Mouse (Mus musculus) left cerebral cortex, postnatal 14 days (tissue): ENCODE results near the gene Gapdh. TPM values are rescaled to one million over a fixed set of nuclear protein-coding genes. Genes with fewer than 3 reads are reported as not detected.

Experiments used
- DNase-seq, 2 experiments: peaks; one replicate each; pipeline ENCODE4 v3.0.0; 2021 to 2022; ENCODE audit warnings: low spot score in 2 of 2, mixed read lengths in 1 of 2
- intact Hi-C: fragments of 180-260 bp; cut with DNase I; formaldehyde crosslinking; loops from one replicate; pipeline ENCODE4 v1.15.1; 2025
- microRNA-seq, 2 experiments: library from miRNA; unstranded; fragments of <30 nt; microRNA quantifications; one replicate each; pipeline ENCODE4 v1.2.0; 2022
- total RNA-seq, 2 experiments: library from RNA; stranded (reverse); gene quantifications; 2 replicates each; pipeline ENCODE4 v1.2.3; 2021

Gapdh gene
- total RNA-seq, 2 experiments from 2014 or later: 2,273 to 2,303 TPM

- intact Hi-C loops: no loop called here
- no peak for DNase-seq
Observed at GRCm38 (mm10) chr6:125129710-125130402, 36.4 kb downstream of the Gapdh start.

GRCm38 (mm10) chr6:125128724-125129123, 37.5 kb downstream of the Gapdh start:
- intact Hi-C loops: no loop called here
- DNase-seq: no peak

GRCm38 (mm10) chr6:125119387-125119786, 46.9 kb downstream of the Gapdh start:
- intact Hi-C loops: no loop called here
- no peak for DNase-seq

- intact Hi-C loops: no loop called here
- no peak for DNase-seq
Observed at GRCm38 (mm10) chr6:125112553-125112952, 53.7 kb downstream of the Gapdh start.

Small RNAs within 50 kb of the gene (microRNA-seq; reads per million reads assigned to microRNA genes)
- gene Mir3098: 1.1 to 1.7 reads per million in 2 experiments

Other genes with a start within 250 kb of the Gapdh start
- gene Ptms, start 246.4 kb downstream of the Gapdh start, total RNA-seq: 1,000 to 10,000 TPM; 1,161 to 1,212 TPM
- gene Mlf2, start 235.1 kb downstream of the Gapdh start, total RNA-seq: 100 to 1,000 TPM; 670 to 685 TPM
- 100 to 1,000 TPM; 140 to 142 TPM for gene Cops7a, start 200.9 kb downstream of the Gapdh start, total RNA-seq
- gene Pianp, start 169.8 kb downstream of the Gapdh start, total RNA-seq: 100 to 1,000 TPM; 130 to 142 TPM
- 10 to 100 TPM; 41.7 to 42.6 TPM for gene Zfp384, start 157.3 kb downstream of the Gapdh start, total RNA-seq
- 10 to 100 TPM; 60.8 to 61.1 TPM for gene Ing4, start 126.7 kb downstream of the Gapdh start, total RNA-seq
- 1 to 10 TPM; 5.7 to 9.0 TPM for gene Acrbp, start 116.8 kb downstream of the Gapdh start, total RNA-seq
- under 1 TPM; 0.40 to 0.66 TPM for gene Lpar5, start 98.5 kb downstream of the Gapdh start, total RNA-seq
- 100 to 1,000 TPM; 157 TPM for gene Chd4, start 70.5 kb downstream of the Gapdh start, total RNA-seq
- 10 to 100 TPM; 28.8 to 32.3 TPM for gene Nop2, start 34.6 kb downstream of the Gapdh start, total RNA-seq
- 10 to 100 TPM; 51.9 to 57.4 TPM for gene Iffo1, start 21.2 kb downstream of the Gapdh start, total RNA-seq
- 10 to 100 TPM; 23.5 to 29.6 TPM for gene Ncapd2, start 25.2 kb upstream of the Gapdh start, total RNA-seq
- gene Mrpl51, start 25.3 kb upstream of the Gapdh start, total RNA-seq: 10 to 100 TPM; 62.6 to 72.8 TPM
- gene Vamp1, start 49.1 kb upstream of the Gapdh start, total RNA-seq: 10 to 100 TPM; 46.0 to 46.6 TPM
- 1 to 10 TPM; 2.0 to 2.9 TPM for gene Tapbpl, start 65.4 kb upstream of the Gapdh start, total RNA-seq
- gene Cd27, start 70.5 kb upstream of the Gapdh start, total RNA-seq: not detected
- gene Tuba3a, start 119.6 kb upstream of the Gapdh start, total RNA-seq: not detected
- gene Ltbr, start 147.4 kb upstream of the Gapdh start, total RNA-seq: 1 to 10 TPM; 8.8 to 9.3 TPM
- gene Scnn1a, start 154.2 kb upstream of the Gapdh start, total RNA-seq: 1 to 10 TPM; 2.9 TPM
- gene Tnfrsf1a, start 182.9 kb upstream of the Gapdh start, total RNA-seq: 10 to 100 TPM; 11.5 to 12.3 TPM
- under 1 TPM; 0.13 to 0.30 TPM for gene Plekhg6, start 214.3 kb upstream of the Gapdh start, total RNA-seq